Mouse (Mus musculus) ES-E14 (cell line): ENCODE data around the gene 4930535I16Rik. TPM values are rescaled to one million over a fixed set of nuclear protein-coding genes. Genes with fewer than 3 reads are reported as not detected.
"Not testable (repeated sequence)": the region's sequence is repeated elsewhere in the genome, so short reads cannot be mapped to it uniquely, and the experiment has no call there.

Source experiments
- DNase-seq: peaks from one replicate; pipeline ENCODE4 v3.0.0-alpha.2; 2013; ENCODE audit warnings: low read depth, low spot score
- H3K27ac ChIP-seq: 2 replicates; pipeline ENCODE4 v1.5.1; 2012; ENCODE audit warnings: low read depth, mild to moderate bottlenecking, low read length, moderate library complexity, mixed read lengths; ENCODE audit not compliant: poor library complexity, insufficient read depth, severe bottlenecking
- H3K36me3 ChIP-seq: 2 replicates; pipeline ENCODE4 v1.6.1; 2012; ENCODE audit warnings: mild to moderate bottlenecking, low read length, moderate library complexity, mixed read lengths; ENCODE audit not compliant: control insufficient read depth, poor library complexity, insufficient read depth, severe bottlenecking
- H3K4me1 ChIP-seq, 2 experiments: fragments of 150-350 bp in 1 of 2; sonication (generic) in 1 of 2; 2 replicates each; pipeline ENCODE4 v1.6.1; 2012; ENCODE audit warnings: low read length in 2 of 2, mild to moderate bottlenecking in 1 of 2, mixed read lengths in 1 of 2; ENCODE audit not compliant: control insufficient read depth in 2 of 2, insufficient read depth in 2 of 2, poor library complexity in 1 of 2
- H3K4me3 ChIP-seq, 2 experiments: fragments of 150-350 bp in 1 of 2; sonication (generic) in 1 of 2; 2 replicates each; pipeline ENCODE4 v1.5.1; 2012; ENCODE audit warnings: low read length in 2 of 2, low read depth in 1 of 2, mild to moderate bottlenecking in 1 of 2, mixed read lengths in 1 of 2; ENCODE audit not compliant: insufficient read depth in 1 of 2, poor library complexity in 1 of 2, severe bottlenecking in 1 of 2
- H3K9ac ChIP-seq: 2 replicates; pipeline ENCODE4 v1.6.1; 2012; ENCODE audit warnings: low read depth, mild to moderate bottlenecking, low read length, mixed read lengths; ENCODE audit not compliant: poor library complexity, insufficient read depth, severe bottlenecking
- H3K9me3 ChIP-seq: fragments of 150-350 bp; sonication (generic); 2 replicates; pipeline ENCODE4 v1.6.1; 2012; ENCODE audit warnings: low read depth, mild to moderate bottlenecking, low read length; ENCODE audit not compliant: control insufficient read depth, insufficient read depth
- CHD2 ChIP-seq: IDR thresholded peaks from 2 replicates; pipeline ENCODE4 v1.6.1; 2014; ENCODE audit warnings: mild to moderate bottlenecking, low read depth, low read length, inconsistent platforms
- HCFC1 ChIP-seq: IDR thresholded peaks from 2 replicates; pipeline ENCODE4 v1.6.1; 2012; ENCODE audit warnings: low read length, inconsistent platforms, borderline replicate concordance; ENCODE audit not compliant: insufficient read depth
- MAFK ChIP-seq: IDR thresholded peaks from 2 replicates; pipeline ENCODE4 v1.6.1; 2014; ENCODE audit warnings: mild to moderate bottlenecking, low read depth, low read length, inconsistent platforms; ENCODE audit not compliant: insufficient read depth
- ZC3H11A ChIP-seq: IDR thresholded peaks from 2 replicates; pipeline ENCODE4 v1.6.1; 2012; ENCODE audit warnings: low read depth, mild to moderate bottlenecking, inconsistent platforms, low read length, borderline replicate concordance
- ZNF384 ChIP-seq: IDR thresholded peaks from 2 replicates; pipeline ENCODE4 v1.6.1; 2012; ENCODE audit warnings: low read depth, low read length, inconsistent platforms
- in situ Hi-C, 2 experiments: fragments of 600-800 bp; cut with MboI; formaldehyde crosslinking; loops; one replicate each; pipeline ENCODE4 v1.15.1; 2025; ENCODE audit warnings: low sequenced_read_pairs in 2 of 2, inconsistent platforms in 1 of 2; ENCODE audit not compliant: unreplicated experiment in 2 of 2
- total RNA-seq: library from RNA; depleted of rRNA; stranded (reverse); fragments of 300-350 nt; gene quantifications from 2 replicates; pipeline ENCODE4 v1.2.3, GENCODE M21; 2012

4930535I16Rik gene
- total RNA-seq, 1 experiment, result 1.8 TPM

- Histone ChIP-seq H3K36me3 (no peaks in the 10 kb centered on the region), H3K4me3 (no peak overlapping the region), H3K9me3 (no peaks in the 10 kb centered on the region), H3K9ac (no peak overlapping the region), H3K4me1 (peaks cover 0 to 2% of the 10 kb centered on the region in 2 experiments; a peak in 1 of 4 replicates), H3K27ac (no peak overlapping the region)
- in situ Hi-C loops, result loop anchor here in 1 of 2 experiments (25.0 kb wide), 1 partner anchor 738 kb away; the partner anchor contains the start of gene Utp11
- DNase-seq, result no peak
- no peak for TF ChIP-seq CHD2
- no peak for TF ChIP-seq ZC3H11A
- TF ChIP-seq ZNF384, result no peak
- no peak for TF ChIP-seq HCFC1
- no peak for TF ChIP-seq MAFK
Observed at GRCm38 (mm10) chr4:123948901-123949300, 31.1 kb upstream of the 4930535I16Rik start.

- no peak overlapping the region for H3K4me3 ChIP-seq
- H3K9me3 ChIP-seq, result no peaks in the 10 kb centered on the region
- H3K4me1 ChIP-seq, result peaks cover 0 to 2% of the 10 kb centered on the region in 2 experiments; a peak in 1 of 4 replicates
- H3K9ac ChIP-seq, result no peak overlapping the region
- no peak overlapping the region for H3K27ac ChIP-seq
- no peaks in the 10 kb centered on the region for H3K36me3 ChIP-seq
- DNase-seq, result no peak
- in situ Hi-C loops, result loop anchor here in 1 of 2 experiments (25.0 kb wide), 1 partner anchor 740 kb away; the partner anchor contains the start of gene Utp11
- no peak for TF ChIP-seq MAFK
- TF ChIP-seq CHD2, result no peak
- TF ChIP-seq ZNF384, result no peak
- TF ChIP-seq ZC3H11A, result no peak
- TF ChIP-seq HCFC1, result no peak
Observed at GRCm38 (mm10) chr4:123947149-123947548, 29.3 kb upstream of the 4930535I16Rik start.

- H3K4me3 ChIP-seq, result no peak overlapping the region
- no peaks in the 10 kb centered on the region for H3K36me3 ChIP-seq
- no peak overlapping the region for H3K9ac ChIP-seq
- H3K9me3 ChIP-seq, result no peaks in the 10 kb centered on the region
- TF ChIP-seq CHD2 (no peak), HCFC1 (no peak), MAFK (no peak), ZC3H11A (no peak), ZNF384 (no peak)
- no peak overlapping the region for H3K27ac ChIP-seq
- H3K4me1 ChIP-seq, result peaks cover 0 to 2% of the 10 kb centered on the region in 2 experiments; a peak in 1 of 4 replicates
- in situ Hi-C loops, result loop anchor here in 1 of 2 experiments (25.0 kb wide), 1 partner anchor 741 kb away; the partner anchor contains the start of gene Utp11
- DNase-seq, result no peak
Observed at GRCm38 (mm10) chr4:123946701-123947100, 28.9 kb upstream of the 4930535I16Rik start.

DNA sequence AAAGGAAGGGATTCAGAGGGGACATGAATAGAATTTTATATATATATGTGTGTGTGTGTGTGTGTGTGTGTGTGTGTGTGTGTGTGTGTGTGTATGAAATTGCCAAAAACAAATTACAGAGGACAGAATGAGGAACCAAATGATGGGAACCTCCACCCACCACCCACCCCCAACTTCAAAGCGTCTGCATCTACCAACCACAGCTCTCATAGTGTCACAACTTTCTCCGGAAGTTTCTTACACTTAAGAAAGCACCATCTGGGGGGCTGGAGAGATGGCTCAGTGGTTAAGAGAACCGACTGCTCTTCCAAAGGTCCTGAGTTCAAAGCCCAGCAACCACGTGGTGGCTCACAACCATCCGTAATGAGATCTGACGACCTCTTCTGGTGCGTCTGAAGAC is 23.1 kb upstream of the 4930535I16Rik start:
- H3K9me3 ChIP-seq, DNase-seq: not testable (repeated sequence)

DNA sequence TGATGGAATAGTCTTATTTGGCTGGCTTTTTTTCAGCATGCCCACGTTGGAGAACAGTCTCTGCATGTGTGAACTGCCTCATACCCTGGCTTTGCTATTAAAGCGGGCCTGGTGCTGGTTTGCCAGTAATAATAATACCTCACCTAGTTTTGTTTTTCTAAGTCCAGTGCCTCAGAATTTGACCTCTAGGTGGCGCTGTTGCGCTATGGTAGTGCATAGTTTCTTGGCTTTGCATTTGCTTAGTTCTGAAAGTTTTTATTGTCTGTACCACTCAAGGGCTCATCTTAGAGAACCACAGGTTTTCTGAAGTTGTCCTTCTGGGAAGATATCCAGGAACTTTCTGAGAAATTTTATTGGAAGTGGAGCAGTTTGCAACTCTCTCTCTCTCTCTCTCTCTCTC is 22.0 kb upstream of the 4930535I16Rik start:
- no peaks in the 10 kb centered on the region for H3K4me1 ChIP-seq
- H3K9me3 ChIP-seq, result no peaks in the 10 kb centered on the region
- no peak overlapping the region for H3K4me3 ChIP-seq
- H3K9ac ChIP-seq, result no peak overlapping the region
- no peak overlapping the region for H3K27ac ChIP-seq
- peak; percentile 79 for DNase-seq
- TF ChIP-seq ZNF384 (no peak), CHD2 (no peak), ZC3H11A (no peak), MAFK (no peak), HCFC1 (no peak)
- in situ Hi-C loops, result loop anchor here in 1 of 2 experiments (25.0 kb wide), 1 partner anchor 747 kb away; the partner anchor contains the start of gene Utp11
- peaks cover 16% of the 10 kb centered on the region for H3K36me3 ChIP-seq

More for the DNA sequence above, 23.1 kb upstream of the 4930535I16Rik start:
- H3K27ac ChIP-seq, H3K9ac ChIP-seq, H3K4me1 ChIP-seq, H3K36me3 ChIP-seq, H3K4me3 ChIP-seq: not testable (repeated sequence)
- in situ Hi-C loops, result loop anchor here in 1 of 2 experiments (25.0 kb wide), 1 partner anchor 746 kb away; the partner anchor contains the start of gene Utp11
